Mouse (Mus musculus): ENCODE results near the gene Mgat4a. TPM values are rescaled to one million over a fixed set of nuclear protein-coding genes. Genes with fewer than 3 reads are reported as not detected.

The Mgat4a gene
- polyA plus RNA-seq, 1 experiment from 2014 or later, result 4.2 TPM

GRCm38 (mm10) chr1:37486994-37487393, 53.8 kb downstream of the Mgat4a start:
- no peaks in the 10 kb centered on the region for H3K27me3 ChIP-seq (replicated peaks)
- no peaks in the 10 kb centered on the region for H3K36me3 ChIP-seq
- H3K9me3 ChIP-seq, result no peaks in the 10 kb centered on the region
- ATAC-seq (ENCODE audit: low FRiP score, low read depth), result no peak
- H3K27ac ChIP-seq, result no peak overlapping the region
- 82% methylated on average over 3 of the region's 3 CpGs for WGBS
- no peak overlapping the region for H3K4me3 ChIP-seq
- H3K4me1 ChIP-seq, result no peaks in the 10 kb centered on the region
- H3K9ac ChIP-seq, result no peak overlapping the region
- no peak overlapping the region for H3K4me2 ChIP-seq (replicated peaks)

- Histone ChIP-seq H3K9me3 (no peaks in the 10 kb centered on the region), H3K4me2 (replicated peaks) (no peak overlapping the region), H3K4me1 (no peaks in the 10 kb centered on the region), H3K4me3 (no peak overlapping the region), H3K9ac (no peak overlapping the region), H3K27ac (no peak overlapping the region), H3K36me3 (no peaks in the 10 kb centered on the region), H3K27me3 (replicated peaks) (no peaks in the 10 kb centered on the region)
- no peak for ATAC-seq (ENCODE audit: low FRiP score, low read depth)
- 86% methylated on average over 1 of the region's 1 CpGs for WGBS
Observed at GRCm38 (mm10) chr1:37486439-37486838, 54.4 kb downstream of the Mgat4a start.

GRCm38 (mm10) chr1:37484612-37485011, 56.2 kb downstream of the Mgat4a start:
- Histone ChIP-seq H3K27ac (no peak overlapping the region), H3K9me3 (no peaks in the 10 kb centered on the region), H3K4me3 (no peak overlapping the region), H3K4me2 (replicated peaks) (no peak overlapping the region), H3K4me1 (no peaks in the 10 kb centered on the region), H3K9ac (no peak overlapping the region), H3K36me3 (no peaks in the 10 kb centered on the region), H3K27me3 (replicated peaks) (no peaks in the 10 kb centered on the region)
- ATAC-seq (ENCODE audit: low FRiP score, low read depth), result no peak
- 98% methylated on average over 4 of the region's 4 CpGs for WGBS

GRCm38 (mm10) chr1:37481331-37481730, 59.5 kb downstream of the Mgat4a start:
- Histone ChIP-seq H3K9me3 (no peaks in the 10 kb centered on the region), H3K27ac (no peak overlapping the region), H3K4me2 (replicated peaks) (no peak overlapping the region), H3K4me3 (no peak overlapping the region), H3K9ac (no peak overlapping the region), H3K36me3 (no peaks in the 10 kb centered on the region), H3K27me3 (replicated peaks) (no peaks in the 10 kb centered on the region), H3K4me1 (no peaks in the 10 kb centered on the region)
- 94% methylated on average over 2 of the region's 2 CpGs for WGBS
- ATAC-seq (ENCODE audit: low FRiP score, low read depth), result no peak

- Histone ChIP-seq H3K36me3 (no peaks in the 10 kb centered on the region), H3K27ac (no peak overlapping the region), H3K9ac (no peak overlapping the region), H3K27me3 (replicated peaks) (no peaks in the 10 kb centered on the region), H3K9me3 (no peaks in the 10 kb centered on the region), H3K4me3 (no peak overlapping the region), H3K4me2 (replicated peaks) (no peak overlapping the region), H3K4me1 (no peaks in the 10 kb centered on the region)
- WGBS, result 88% methylated on average over 6 of the region's 6 CpGs
- no peak for ATAC-seq (ENCODE audit: low FRiP score, low read depth)
Observed at GRCm38 (mm10) chr1:37480731-37481130, 60.1 kb downstream of the Mgat4a start.

GRCm38 (mm10) chr1:37479759-37480158, 61.1 kb downstream of the Mgat4a start:
- Histone ChIP-seq H3K4me1 (no peaks in the 10 kb centered on the region), H3K9ac (no peak overlapping the region), H3K36me3 (no peaks in the 10 kb centered on the region), H3K4me2 (replicated peaks) (no peak overlapping the region), H3K9me3 (no peaks in the 10 kb centered on the region), H3K27me3 (replicated peaks) (no peaks in the 10 kb centered on the region), H3K4me3 (no peak overlapping the region), H3K27ac (no peak overlapping the region)
- no peak for ATAC-seq (ENCODE audit: low FRiP score, low read depth)
- 85% methylated on average over 8 of the region's 8 CpGs for WGBS

- H3K9ac ChIP-seq, result no peak overlapping the region
- no peaks in the 10 kb centered on the region for H3K27me3 ChIP-seq (replicated peaks)
- 73% methylated on average over 9 of the region's 9 CpGs for WGBS
- H3K36me3 ChIP-seq, result no peaks in the 10 kb centered on the region
- no peak overlapping the region for H3K4me2 ChIP-seq (replicated peaks)
- no peak for ATAC-seq (ENCODE audit: low FRiP score, low read depth)
- no peak overlapping the region for H3K4me3 ChIP-seq
- no peak overlapping the region for H3K27ac ChIP-seq
- no peaks in the 10 kb centered on the region for H3K4me1 ChIP-seq
- no peaks in the 10 kb centered on the region for H3K9me3 ChIP-seq
Observed at GRCm38 (mm10) chr1:37479074-37479473, 61.7 kb downstream of the Mgat4a start.

- Histone ChIP-seq H3K4me3 (no peak overlapping the region), H3K9me3 (no peaks in the 10 kb centered on the region), H3K4me1 (no peaks in the 10 kb centered on the region), H3K27me3 (replicated peaks) (no peaks in the 10 kb centered on the region), H3K36me3 (no peaks in the 10 kb centered on the region), H3K4me2 (replicated peaks) (no peak overlapping the region), H3K27ac (no peak overlapping the region), H3K9ac (no peak overlapping the region)
- no peak for ATAC-seq (ENCODE audit: low FRiP score, low read depth)
- WGBS, result 80% methylated on average over 7 of the region's 7 CpGs
Observed at GRCm38 (mm10) chr1:37478416-37478815, 62.4 kb downstream of the Mgat4a start.

- Histone ChIP-seq H3K4me3 (no peak overlapping the region), H3K27ac (no peak overlapping the region), H3K4me1 (no peaks in the 10 kb centered on the region), H3K36me3 (no peaks in the 10 kb centered on the region), H3K4me2 (replicated peaks) (no peak overlapping the region), H3K9ac (no peak overlapping the region), H3K9me3 (no peaks in the 10 kb centered on the region), H3K27me3 (replicated peaks) (no peaks in the 10 kb centered on the region)
- no peak for ATAC-seq (ENCODE audit: low FRiP score, low read depth)
- WGBS, result 89% methylated on average over 5 of the region's 5 CpGs
Observed at GRCm38 (mm10) chr1:37477928-37478327, 62.9 kb downstream of the Mgat4a start.

GRCm38 (mm10) chr1:37477250-37477649, 63.6 kb downstream of the Mgat4a start:
- H3K9me3 ChIP-seq, result no peaks in the 10 kb centered on the region
- no peak overlapping the region for H3K9ac ChIP-seq
- no peak overlapping the region for H3K4me3 ChIP-seq
- H3K27me3 ChIP-seq (replicated peaks), result no peaks in the 10 kb centered on the region
- H3K4me1 ChIP-seq, result no peaks in the 10 kb centered on the region
- no peaks in the 10 kb centered on the region for H3K36me3 ChIP-seq
- no peak overlapping the region for H3K27ac ChIP-seq
- WGBS, result 95% methylated on average over 5 of the region's 5 CpGs
- ATAC-seq (ENCODE audit: low FRiP score, low read depth), result no peak
- no peak overlapping the region for H3K4me2 ChIP-seq (replicated peaks)

GRCm38 (mm10) chr1:37475312-37475711, 65.5 kb downstream of the Mgat4a start:
- H3K4me2 ChIP-seq (replicated peaks), result no peak overlapping the region
- H3K4me1 ChIP-seq, result no peaks in the 10 kb centered on the region
- H3K36me3 ChIP-seq, result no peaks in the 10 kb centered on the region
- no peak overlapping the region for H3K9ac ChIP-seq
- H3K27me3 ChIP-seq (replicated peaks), result no peaks in the 10 kb centered on the region
- H3K4me3 ChIP-seq, result no peak overlapping the region
- no peak for ATAC-seq (ENCODE audit: low FRiP score, low read depth)
- 93% methylated on average over 3 of the region's 3 CpGs for WGBS
- H3K27ac ChIP-seq, result no peak overlapping the region
- H3K9me3 ChIP-seq, result no peaks in the 10 kb centered on the region

GRCm38 (mm10) chr1:37474634-37475190, 66.1 kb downstream of the Mgat4a start:
- H3K9ac ChIP-seq, result no peak overlapping the region
- no peak for ATAC-seq (ENCODE audit: low FRiP score, low read depth)
- H3K4me3 ChIP-seq, result no peak overlapping the region
- no peaks in the 10 kb centered on the region for H3K36me3 ChIP-seq
- H3K4me2 ChIP-seq (replicated peaks), result no peak overlapping the region
- 89% methylated on average over 6 of the region's 6 CpGs for WGBS
- no peak overlapping the region for H3K27ac ChIP-seq
- no peaks in the 10 kb centered on the region for H3K4me1 ChIP-seq
- H3K27me3 ChIP-seq (replicated peaks), result no peaks in the 10 kb centered on the region
- H3K9me3 ChIP-seq, result no peaks in the 10 kb centered on the region

- Histone ChIP-seq H3K36me3 (no peaks in the 10 kb centered on the region), H3K27me3 (replicated peaks) (no peaks in the 10 kb centered on the region), H3K4me2 (replicated peaks) (no peak overlapping the region), H3K4me1 (no peaks in the 10 kb centered on the region), H3K4me3 (no peak overlapping the region), H3K9ac (no peak overlapping the region), H3K9me3 (no peaks in the 10 kb centered on the region), H3K27ac (no peak overlapping the region)
- WGBS, result 85% methylated on average over 8 of the region's 8 CpGs
- ATAC-seq (ENCODE audit: low FRiP score, low read depth), result no peak
Observed at GRCm38 (mm10) chr1:37474046-37474445, 66.8 kb downstream of the Mgat4a start.
